Mouse (Mus musculus): ENCODE measurements at regions not wholly inside any gene's neighbourhood (a gene's known extent, or its start where the extent isn't known, plus 50 kb on each side); places are given as distances from the start of the nearest gene placed in this dataset.

GRCm38 (mm10) chr12:70714281-70714679 is 111.0 kb upstream of the Frmd6 start:
- DNase-seq (ENCODE audit: low spot score), result no peak

- DNase-seq (ENCODE audit: low spot score), result no peak
These were observed 109.5 kb upstream of the Frmd6 start for GRCm38 (mm10) chr12:70715836-70716235.

GRCm38 (mm10) chr12:70718602-70719001 is 106.7 kb upstream of the Frmd6 start:
- DNase-seq (ENCODE audit: low spot score), result no peak

GRCm38 (mm10) chr12:70719255-70719654 is 106.1 kb upstream of the Frmd6 start:
- no peak for DNase-seq (ENCODE audit: low spot score)

- peak; percentile 18 for DNase-seq (ENCODE audit: low spot score)
These were observed 105.0 kb upstream of the Frmd6 start for GRCm38 (mm10) chr12:70720178-70720894.

GRCm38 (mm10) chr12:70725326-70725725 is 100.0 kb upstream of the Frmd6 start:
- DNase-seq (ENCODE audit: low spot score), result no peak

- DNase-seq (ENCODE audit: low spot score), result no peak
These were observed 97.6 kb upstream of the Frmd6 start for GRCm38 (mm10) chr12:70727496-70728259.

- no peak for DNase-seq (ENCODE audit: low spot score)
These were observed 96.9 kb upstream of the Frmd6 start for GRCm38 (mm10) chr12:70728407-70728806.

GRCm38 (mm10) chr12:70729961-70730360 is 95.4 kb upstream of the Frmd6 start:
- no peak for DNase-seq (ENCODE audit: low spot score)

- no peak for DNase-seq (ENCODE audit: low spot score)
These were observed 93.8 kb upstream of the Frmd6 start for GRCm38 (mm10) chr12:70731498-70731897.

GRCm38 (mm10) chr12:70732591-70732990 is 92.7 kb upstream of the Frmd6 start:
- DNase-seq (ENCODE audit: low spot score), result no peak

GRCm38 (mm10) chr12:70738554-70738953 is 86.8 kb upstream of the Frmd6 start:
- DNase-seq (ENCODE audit: low spot score), result no peak

GRCm38 (mm10) chr12:70739316-70739715 is 86.0 kb upstream of the Frmd6 start:
- DNase-seq (ENCODE audit: low spot score), result no peak

- DNase-seq (ENCODE audit: low spot score), result peak; percentile 28
These were observed 85.5 kb upstream of the Frmd6 start for GRCm38 (mm10) chr12:70739766-70740165.

GRCm38 (mm10) chr12:70742836-70743235 is 82.5 kb upstream of the Frmd6 start:
- DNase-seq (ENCODE audit: low spot score), result no peak

- no peak for DNase-seq (ENCODE audit: low spot score)
These were observed 79.6 kb upstream of the Frmd6 start for GRCm38 (mm10) chr12:70745681-70746080.

GRCm38 (mm10) chr12:70749651-70750050 is 75.7 kb upstream of the Frmd6 start:
- no peak for DNase-seq (ENCODE audit: low spot score)

- DNase-seq (ENCODE audit: low spot score), result no peak
These were observed 74.4 kb upstream of the Frmd6 start for GRCm38 (mm10) chr12:70750651-70751578.

GRCm38 (mm10) chr12:70752266-70752910 is 72.9 kb upstream of the Frmd6 start:
- DNase-seq (ENCODE audit: low spot score), result no peak

- DNase-seq (ENCODE audit: low spot score), result no peak
These were observed 72.4 kb upstream of the Frmd6 start for GRCm38 (mm10) chr12:70752911-70753290.

- no peak for DNase-seq (ENCODE audit: low spot score)
These were observed 71.9 kb upstream of the Frmd6 start for GRCm38 (mm10) chr12:70753458-70753857.

- no peak for DNase-seq (ENCODE audit: low spot score)
These were observed 67.2 kb upstream of the Frmd6 start for GRCm38 (mm10) chr12:70758080-70758479.

Measured in urinary bladder, postnatal 14 days (tissue).